Mouse (Mus musculus) adrenal gland, postnatal 4 days (tissue): ENCODE results near the gene Gm11032. TPM values are rescaled to one million over a fixed set of nuclear protein-coding genes. Genes with fewer than 3 reads are reported as not detected.

Experiments used
- total RNA-seq, 2 experiments: library from RNA; stranded (reverse); gene quantifications; 2 replicates each; pipeline ENCODE4 v1.2.3; 2021

The Gm11032 gene
- total RNA-seq, 2 experiments from 2014 or later, result not detected

Other genes starting within 250 kb of the Gm11032 start
- gene Hormad2, start 179.0 kb upstream of the Gm11032 start, total RNA-seq, result 1 to 10 TPM; 4.3 TPM
- gene Mtmr3, start 25.2 kb upstream of the Gm11032 start, total RNA-seq, result 10 to 100 TPM; 81.9 to 85.2 TPM
- 10 to 100 TPM; 37.9 to 40.1 TPM for gene Ascc2, start 17.7 kb downstream of the Gm11032 start, total RNA-seq
- gene Uqcr10, start 84.3 kb downstream of the Gm11032 start, total RNA-seq, result 100 to 1,000 TPM; 558 to 634 TPM
- gene Zmat5, start 84.6 kb downstream of the Gm11032 start, total RNA-seq, result 10 to 100 TPM; 45.4 to 45.7 TPM
- under 1 TPM; 0.20 to 0.50 TPM for gene Cabp7, start 126.7 kb downstream of the Gm11032 start, total RNA-seq
- gene Nf2, start 229.5 kb downstream of the Gm11032 start, total RNA-seq, result 10 to 100 TPM; 85.2 to 90.4 TPM